Mouse (Mus musculus) forebrain, embryonic 15.5 days (tissue): ENCODE data around the gene Heatr5a. TPM values are rescaled to one million over a fixed set of nuclear protein-coding genes. Genes with fewer than 3 reads are reported as not detected.

Source experiments
- ATAC-seq: fragments of 200-750 bp; cut with Nextera tagmentation; replicated peaks from 2 replicates; pipeline ENCODE4 v1.8.0; 2017; ENCODE audit warnings: mild to moderate bottlenecking, moderate TSS enrichment, moderate library complexity
- H3K27ac ChIP-seq: fragments of 300-500 bp; sonication (generic); replicated peaks from 2 replicates; pipeline ENCODE4 v1.5.1; 2015; ENCODE audit warnings: mild to moderate bottlenecking, inconsistent platforms
- H3K27me3 ChIP-seq: fragments of 300-500 bp; sonication (generic); 2 replicates; pipeline ENCODE4 v1.6.1; 2015; ENCODE audit warnings: inconsistent platforms
- H3K36me3 ChIP-seq: fragments of 300-500 bp; sonication (generic); 2 replicates; pipeline ENCODE4 v1.6.1; 2015; ENCODE audit warnings: mild to moderate bottlenecking, inconsistent platforms
- H3K4me1 ChIP-seq: fragments of 300-500 bp; sonication (generic); 2 replicates; pipeline ENCODE4 v1.6.1; 2015; ENCODE audit warnings: inconsistent platforms
- H3K4me2 ChIP-seq: fragments of 300-500 bp; sonication (generic); replicated peaks from 2 replicates; pipeline ENCODE4 v1.6.1; 2015; ENCODE audit warnings: mild to moderate bottlenecking, inconsistent platforms
- H3K4me3 ChIP-seq: fragments of 300-500 bp; sonication (generic); 2 replicates; pipeline ENCODE4 v1.5.1; 2015; ENCODE audit warnings: mild to moderate bottlenecking, inconsistent platforms
- H3K9ac ChIP-seq: fragments of 300-500 bp; sonication (generic); replicated peaks from 2 replicates; pipeline ENCODE4 v1.6.1; 2015; ENCODE audit warnings: mild to moderate bottlenecking, inconsistent platforms
- H3K9me3 ChIP-seq: fragments of 300-500 bp; sonication (generic); 2 replicates; pipeline ENCODE4 v1.6.1; 2016; ENCODE audit warnings: inconsistent platforms
- WGBS: fragments of 180-500 bp; shearing (Covaris S2); methylation state at CpG from one replicate; pipeline ENCODE4 v1.1.7; 2015; ENCODE audit warnings: mixed read lengths; 5-methylcytosine and 5-hydroxymethylcytosine counted together
- polyA plus RNA-seq: library from polyadenylated mRNA; unstranded; fragments of >200 nt; fragmentation: Nextera tagmentation; extraction: Ambion mirVana; gene quantifications from 2 replicates; pipeline ENCODE4 v1.2.1, GENCODE M21; 2015

Gene Heatr5a
- polyA plus RNA-seq, result 5.4 and 5.9 TPM in 2 replicates

DNA sequence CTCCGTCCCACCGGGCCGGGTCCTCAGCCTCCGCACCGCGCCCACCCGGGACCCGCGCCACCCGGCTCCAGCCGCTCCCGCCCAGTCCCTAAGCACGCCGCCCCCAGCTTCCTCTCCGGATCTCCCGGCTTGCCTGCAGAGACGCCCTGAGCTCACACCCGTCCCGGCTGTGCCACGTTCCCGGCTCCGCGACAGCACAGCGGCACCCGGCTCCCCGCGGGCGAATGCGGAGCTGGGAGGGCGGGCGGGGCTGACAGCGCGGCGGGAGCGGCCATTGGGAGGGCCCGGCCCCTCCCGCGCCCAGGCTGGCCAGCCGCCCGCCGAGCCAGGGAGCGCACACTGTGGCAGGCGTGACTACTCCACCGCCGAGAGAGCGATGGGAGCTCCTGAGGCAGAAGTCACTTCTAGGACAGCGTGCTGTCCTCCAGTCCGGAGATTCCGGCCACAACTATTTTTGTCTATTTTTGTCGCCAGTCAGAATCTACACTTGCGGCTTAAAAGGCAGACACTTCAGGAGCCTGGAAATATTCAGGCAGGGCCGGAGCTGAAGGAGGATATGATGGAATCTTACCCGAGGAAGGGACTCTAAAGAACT is at the start of gene Heatr5a:
Gene Heatr5a (minus strand): TSS at position 252 of the 595 bp plus-strand sequence.
- H3K27ac ChIP-seq, result peak within 1 kb of the TSS; percentile 86
- no peaks in the 10 kb centered on the region for H3K9me3 ChIP-seq
- H3K4me1 ChIP-seq, result peaks cover 16% of the 10 kb centered on the region
- peak within 1 kb of the TSS; percentile 68 for H3K4me2 ChIP-seq
- H3K27me3 ChIP-seq, result no peaks in the 10 kb centered on the region
- peak within 1 kb of the TSS; percentile 72 for H3K9ac ChIP-seq
- H3K36me3 ChIP-seq, result no peaks in the 10 kb centered on the region
- peak within 1 kb of the TSS; percentile 79 for H3K4me3 ChIP-seq
- peak; percentile 98 for ATAC-seq
- WGBS, result under 1% methylated on average over 53 of the region's 53 CpGs

DNA sequence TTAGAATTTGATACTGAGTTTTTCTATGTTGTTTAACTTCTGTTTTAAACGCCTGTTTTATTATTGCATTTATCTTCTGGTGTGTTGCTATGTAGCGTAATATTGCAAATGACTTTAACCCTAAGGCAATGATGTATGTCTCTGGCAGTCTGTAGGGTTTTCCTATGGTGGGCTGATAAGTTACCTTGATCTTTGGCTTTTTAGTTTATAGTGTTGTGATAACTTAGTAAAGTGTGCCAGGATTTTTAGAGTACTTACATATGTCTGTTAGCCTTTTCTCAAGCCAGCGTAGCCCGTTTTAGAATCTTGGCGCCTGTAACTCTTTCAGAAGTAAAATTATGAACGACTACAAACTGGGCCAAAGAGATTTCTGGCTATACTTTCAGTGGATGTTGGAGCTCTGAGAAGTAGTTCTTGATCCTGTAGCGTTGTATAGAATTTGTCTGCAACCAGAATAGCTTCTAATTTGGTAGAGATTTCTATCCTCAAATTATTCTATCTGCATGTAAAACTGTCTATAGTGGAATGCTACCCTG is 43.4 kb upstream of the Heatr5a start:
- H3K9me3 ChIP-seq, result no peaks in the 10 kb centered on the region
- H3K4me3 ChIP-seq, result no peak overlapping the region
- WGBS, result 84% methylated on average over 7 of the region's 7 CpGs
- no peaks in the 10 kb centered on the region for H3K36me3 ChIP-seq
- H3K4me1 ChIP-seq, result peaks cover 8% of the 10 kb centered on the region; the same call in 1 of the 2 replicates
- no peak for ATAC-seq
- no peak overlapping the region for H3K27ac ChIP-seq
- H3K9ac ChIP-seq, result no peak overlapping the region
- no peaks in the 10 kb centered on the region for H3K27me3 ChIP-seq
- no peak overlapping the region for H3K4me2 ChIP-seq

DNA sequence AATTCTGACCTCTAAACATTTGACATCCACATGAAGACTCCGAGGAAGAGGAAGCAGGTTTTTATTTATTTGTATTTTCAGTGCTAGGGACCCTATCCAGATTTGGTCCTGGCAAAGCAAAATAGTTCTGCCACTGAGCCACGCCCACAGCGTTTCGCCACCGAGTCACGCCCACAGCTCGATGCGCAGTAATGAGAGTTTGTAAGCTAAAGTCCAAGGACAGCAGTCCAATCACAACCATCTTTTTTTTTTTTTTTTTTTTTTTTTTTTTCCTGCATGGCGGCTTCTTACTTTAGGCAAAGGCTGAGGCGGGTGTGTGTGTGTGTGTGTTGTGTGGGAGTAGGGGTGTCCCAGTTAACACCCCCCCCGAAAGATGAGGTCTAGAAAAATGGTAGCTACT is 42.9 kb upstream of the Heatr5a start:
- 85% methylated on average over 11 of the region's 11 CpGs for WGBS
- Histone ChIP-seq H3K4me3 (no peak overlapping the region), H3K27ac (no peak overlapping the region), H3K4me2 (no peak overlapping the region), H3K4me1 (peaks cover 8% of the 10 kb centered on the region; the same call in 1 of the 2 replicates), H3K9me3 (no peaks in the 10 kb centered on the region), H3K9ac (no peak overlapping the region), H3K36me3 (no peaks in the 10 kb centered on the region), H3K27me3 (no peaks in the 10 kb centered on the region)
- ATAC-seq, result no peak

DNA sequence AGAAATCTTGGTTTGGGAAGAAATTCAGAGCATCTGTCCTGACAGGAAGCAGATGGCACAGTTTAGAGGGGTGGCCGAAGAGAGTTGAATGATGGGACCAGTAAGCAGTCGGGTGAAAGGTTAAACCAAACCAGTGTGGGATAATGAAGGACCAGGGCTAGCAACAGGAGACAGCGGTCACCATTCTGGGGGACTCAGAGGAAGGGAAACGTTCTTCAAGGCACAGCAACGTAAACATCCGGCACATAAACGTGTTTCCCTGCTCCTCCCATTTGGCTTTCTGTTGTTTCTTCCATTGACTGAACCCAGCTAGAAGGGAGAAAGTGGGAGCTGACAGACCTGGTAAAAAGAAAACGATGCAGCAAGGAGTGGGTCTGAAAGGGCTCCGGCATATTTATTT is 42.2 kb upstream of the Heatr5a start:
- H3K27ac ChIP-seq, result no peak overlapping the region
- no peak overlapping the region for H3K9ac ChIP-seq
- H3K27me3 ChIP-seq, result no peaks in the 10 kb centered on the region
- 78% methylated on average over 9 of the region's 9 CpGs for WGBS
- no peak overlapping the region for H3K4me2 ChIP-seq
- no peaks in the 10 kb centered on the region for H3K36me3 ChIP-seq
- H3K9me3 ChIP-seq, result no peaks in the 10 kb centered on the region
- no peak for ATAC-seq
- peaks cover 8% of the 10 kb centered on the region; the same call in 1 of the 2 replicates for H3K4me1 ChIP-seq
- no peak overlapping the region for H3K4me3 ChIP-seq

- H3K9me3 ChIP-seq, result no peaks in the 10 kb centered on the region
- no peak for ATAC-seq
- 80% methylated on average over 8 of the region's 8 CpGs for WGBS
- no peak overlapping the region for H3K4me2 ChIP-seq
- no peak overlapping the region for H3K4me3 ChIP-seq
- no peaks in the 10 kb centered on the region for H3K36me3 ChIP-seq
- H3K27me3 ChIP-seq, result no peaks in the 10 kb centered on the region
- peaks cover 8% of the 10 kb centered on the region; the same call in 1 of the 2 replicates for H3K4me1 ChIP-seq
- H3K9ac ChIP-seq, result no peak overlapping the region
- no peak overlapping the region for H3K27ac ChIP-seq
Observed at GRCm38 (mm10) chr12:52012159-52012558, 41.0 kb upstream of the Heatr5a start.

DNA sequence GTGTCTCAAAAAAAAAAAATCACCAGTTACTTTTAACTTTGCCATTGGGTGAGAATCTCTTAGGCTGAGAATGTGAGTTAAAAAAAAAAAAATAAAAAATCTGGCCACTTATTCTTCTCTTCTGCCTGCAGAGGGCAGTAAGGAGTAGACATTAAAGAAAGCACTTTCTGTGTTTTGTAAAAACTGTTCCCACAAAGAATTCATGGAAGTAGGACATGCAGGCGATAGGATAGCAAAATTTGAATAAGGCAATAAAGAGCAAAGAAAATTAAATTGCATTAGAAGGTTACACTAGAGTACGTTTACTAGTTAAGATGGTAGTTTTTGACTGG is 39.5 kb upstream of the Heatr5a start:
- H3K4me3 ChIP-seq, result peak overlapping the region; percentile 34
- H3K4me2 ChIP-seq, result peak overlapping the region; percentile 43
- H3K27ac ChIP-seq, result peak overlapping the region; percentile 72
- no peaks in the 10 kb centered on the region for H3K27me3 ChIP-seq
- ATAC-seq, result no peak
- H3K9me3 ChIP-seq, result no peaks in the 10 kb centered on the region
- H3K36me3 ChIP-seq, result no peaks in the 10 kb centered on the region
- 27% methylated on average over 2 of the region's 2 CpGs for WGBS
- H3K9ac ChIP-seq, result 0 out of 2 replicates have a peak overlapping the region, but pooled peaks have one; percentile 25
- peaks cover 12% of the 10 kb centered on the region; the same call in 1 of the 2 replicates for H3K4me1 ChIP-seq

DNA sequence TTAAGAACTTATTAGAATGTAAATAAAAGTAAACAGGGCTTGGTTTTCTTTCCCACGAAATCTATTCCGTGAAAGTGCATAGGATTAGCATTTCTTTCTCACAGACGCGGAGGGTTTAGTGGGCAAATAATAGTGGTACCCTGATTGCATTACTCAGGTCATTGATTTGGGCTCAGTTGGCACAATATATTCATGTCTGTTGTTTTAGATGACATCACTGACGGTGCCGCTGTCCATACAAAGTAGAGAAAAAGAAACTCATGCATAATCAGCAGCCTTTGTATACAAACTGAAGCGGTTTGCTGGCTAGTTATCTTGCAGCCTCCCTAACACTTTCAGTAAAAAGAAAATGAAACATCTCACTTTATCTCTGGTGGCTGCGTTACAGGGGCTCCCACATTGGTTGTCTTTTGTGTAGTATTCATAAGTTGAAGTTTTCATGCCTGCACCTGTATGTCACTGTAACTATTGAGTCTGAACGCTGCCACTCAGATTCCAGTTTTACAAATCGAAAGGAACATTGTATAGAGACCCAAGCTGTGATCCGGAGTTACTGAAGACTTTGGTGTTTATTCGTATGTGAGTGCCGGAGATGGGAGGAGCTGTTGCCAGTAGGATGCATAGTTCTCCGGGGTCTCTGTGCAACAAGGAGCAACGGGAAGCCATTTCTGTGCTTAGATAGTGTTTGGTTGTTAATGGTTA is 39.0 kb upstream of the Heatr5a start:
- peak; percentile 26 for ATAC-seq
- WGBS, result 10% methylated on average over 15 of the region's 15 CpGs
- no peaks in the 10 kb centered on the region for H3K9me3 ChIP-seq
- no peaks in the 10 kb centered on the region for H3K27me3 ChIP-seq
- H3K4me1 ChIP-seq, result peaks cover 13% of the 10 kb centered on the region; the same call in 1 of the 2 replicates
- H3K4me2 ChIP-seq, result peak overlapping the region; percentile 43
- H3K36me3 ChIP-seq, result no peaks in the 10 kb centered on the region
- H3K9ac ChIP-seq, result peak overlapping the region; percentile 25
- peak overlapping the region; percentile 72 for H3K27ac ChIP-seq
- peak overlapping the region; percentile 34 for H3K4me3 ChIP-seq

DNA sequence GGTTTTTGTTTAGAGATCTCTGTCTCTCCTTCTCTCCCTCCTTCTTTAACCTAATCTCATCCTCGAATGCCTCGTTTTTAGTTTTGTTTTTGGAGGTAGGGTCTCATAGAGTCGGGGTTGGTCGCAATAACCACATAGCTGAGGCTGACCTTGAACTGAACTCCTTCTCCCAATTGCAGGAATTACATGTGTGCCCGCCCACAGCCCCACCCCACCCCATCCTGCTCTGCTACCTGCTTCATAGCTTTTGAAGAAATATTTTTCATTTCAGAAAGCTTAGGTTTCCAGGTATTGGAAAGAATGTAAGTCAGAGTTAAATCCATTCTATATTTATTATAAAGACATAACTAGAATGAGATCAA is 35.5 kb upstream of the Heatr5a start:
- H3K4me1 ChIP-seq, result peaks cover 13% of the 10 kb centered on the region; the same call in 1 of the 2 replicates
- ATAC-seq, result peak; percentile 47
- H3K27ac ChIP-seq, result no peak overlapping the region
- no peaks in the 10 kb centered on the region for H3K9me3 ChIP-seq
- 0 out of 2 replicates have a peak overlapping the region, but pooled peaks have one; percentile 72 for H3K9ac ChIP-seq
- peak overlapping the region; percentile 65 for H3K4me2 ChIP-seq
- H3K36me3 ChIP-seq, result no peaks in the 10 kb centered on the region
- peak overlapping the region; percentile 71 for H3K4me3 ChIP-seq
- 41% methylated on average over 5 of the region's 5 CpGs for WGBS
- H3K27me3 ChIP-seq, result no peaks in the 10 kb centered on the region

DNA sequence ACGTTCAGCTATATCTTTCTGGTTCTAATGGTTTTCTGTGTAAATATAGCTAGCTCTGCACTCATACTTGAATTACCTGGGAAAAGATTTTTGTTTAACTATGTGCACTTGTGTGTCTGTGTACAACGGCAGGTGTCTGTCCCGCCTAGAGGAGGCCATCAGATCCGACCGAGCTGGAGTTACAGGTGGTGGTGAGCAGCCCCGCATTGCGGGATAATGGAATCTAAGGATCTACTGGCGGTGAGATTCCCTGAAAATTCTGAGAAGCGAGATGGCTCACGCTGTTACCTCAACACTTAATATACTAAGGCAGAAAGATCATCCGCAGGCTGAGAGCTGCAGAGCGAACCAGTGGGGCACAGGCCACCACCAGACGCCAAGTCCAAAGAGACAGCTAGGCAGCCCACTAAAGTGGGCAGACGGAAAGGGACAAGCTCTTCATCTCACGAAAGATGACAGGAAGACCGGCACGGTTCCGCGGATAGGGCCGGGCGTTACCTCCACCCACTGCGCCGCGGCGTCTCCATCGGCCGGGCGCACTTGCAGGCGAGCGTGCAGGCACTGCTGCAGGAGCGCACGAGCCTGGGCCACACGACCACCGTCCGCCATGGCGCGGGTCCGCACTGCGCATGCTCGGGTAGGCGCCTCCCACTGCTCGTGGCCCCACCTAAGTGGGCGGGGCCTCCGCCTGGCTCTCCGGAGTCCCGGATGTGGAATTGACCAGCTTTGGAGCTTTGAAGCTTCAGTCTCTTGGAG is 34.9 kb upstream of the Heatr5a start, which contains the start of gene Dtd2:
Gene Dtd2 (minus strand): TSS at position 625 of the 756 bp plus-strand sequence.
- peaks cover 13% of the 10 kb centered on the region; the same call in 1 of the 2 replicates for H3K4me1 ChIP-seq
- WGBS, result 2% methylated on average over 46 of the region's 46 CpGs
- no peaks in the 10 kb centered on the region for H3K36me3 ChIP-seq
- H3K4me3 ChIP-seq, result peak within 1 kb of the TSS; percentile 71
- ATAC-seq, result peak; percentile 94
- peak within 1 kb of the TSS; percentile 72 for H3K9ac ChIP-seq
- peak within 1 kb of the TSS; percentile 65 for H3K4me2 ChIP-seq
- peak within 1 kb of the TSS; percentile 68 for H3K27ac ChIP-seq
- no peaks in the 10 kb centered on the region for H3K9me3 ChIP-seq
- H3K27me3 ChIP-seq, result no peaks in the 10 kb centered on the region

GRCm38 (mm10) chr12:52002746-52003145 is 31.6 kb upstream of the Heatr5a start:
- H3K9ac ChIP-seq, result no peak overlapping the region
- ATAC-seq, result no peak
- H3K27me3 ChIP-seq, result no peaks in the 10 kb centered on the region
- H3K27ac ChIP-seq, result no peak overlapping the region
- H3K4me1 ChIP-seq, result 0 out of 2 replicates have a peak, but pooled peaks cover 4% of the 10 kb centered on the region
- no peak overlapping the region for H3K4me3 ChIP-seq
- H3K36me3 ChIP-seq, result no peaks in the 10 kb centered on the region
- H3K4me2 ChIP-seq, result no peak overlapping the region
- WGBS, result 91% methylated on average over 3 of the region's 3 CpGs
- no peaks in the 10 kb centered on the region for H3K9me3 ChIP-seq

DNA sequence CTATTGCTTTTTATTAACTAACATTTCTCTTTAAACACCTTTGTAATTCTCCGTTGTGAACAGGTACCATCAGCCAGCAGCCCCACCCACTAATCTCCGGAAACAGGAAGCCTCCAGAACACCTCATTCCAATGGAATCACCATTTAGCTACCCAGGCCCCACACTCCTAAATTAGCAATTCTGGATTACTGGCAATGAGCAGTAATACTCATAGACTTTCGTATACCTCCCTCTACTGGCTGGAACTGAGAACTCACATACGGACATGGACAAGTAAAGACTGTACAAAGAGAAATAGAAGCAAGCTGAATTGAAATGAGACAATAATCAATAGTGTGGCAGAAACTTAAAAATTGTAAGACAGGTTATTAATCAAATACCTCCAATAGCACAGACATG is 30.4 kb upstream of the Heatr5a start:
- peaks cover 4% of the 10 kb centered on the region; the same call in 1 of the 2 replicates for H3K36me3 ChIP-seq
- 21% methylated on average over 4 of the region's 4 CpGs for WGBS
- ATAC-seq, result peak; percentile 55

More for the DNA sequence above, 30.4 kb upstream of the Heatr5a start:
- Histone ChIP-seq H3K9ac (no peak overlapping the region), H3K4me2 (no peak overlapping the region), H3K27me3 (no peaks in the 10 kb centered on the region), H3K4me1 (0 out of 2 replicates have a peak, but pooled peaks cover 4% of the 10 kb centered on the region), H3K4me3 (no peak overlapping the region), H3K27ac (no peak overlapping the region), H3K9me3 (no peaks in the 10 kb centered on the region)
